Mouse (Mus musculus): ENCODE data around the gene Gucy2g. TPM values are rescaled to one million over a fixed set of nuclear protein-coding genes. Genes with fewer than 3 reads are reported as not detected.

Gene Gucy2g
- polyA plus RNA-seq, 1 experiment from 2014 or later: 0.04 TPM

- Histone ChIP-seq H3K4me2 (peak overlapping the region; percentile 85), H3K36me3 (no peaks in the 10 kb centered on the region), H3K27me3 (replicated peaks) (peaks cover 16% of the 10 kb centered on the region), H3K4me1 (peaks cover 41% of the 10 kb centered on the region), H3K9ac (peak overlapping the region; percentile 70), H3K27ac (peak overlapping the region; percentile 97), H3K9me3 (replicated peaks) (no peaks in the 10 kb centered on the region), H3K4me3 (peak overlapping the region; percentile 58)
- WGBS (ENCODE audit: insufficient replicate concordance): 6% methylated on average over 12 of the region's 12 CpGs
- peak; percentile 97 for ATAC-seq
These were observed 22.3 kb downstream of the Gucy2g start for GRCm38 (mm10) chr19:55218741-55219221.

- Histone ChIP-seq H3K4me1 (peaks cover 41% of the 10 kb centered on the region), H3K27ac (peak overlapping the region; percentile 97), H3K36me3 (no peaks in the 10 kb centered on the region), H3K9ac (peak overlapping the region; percentile 70), H3K27me3 (replicated peaks) (peaks cover 11% of the 10 kb centered on the region), H3K4me2 (peak overlapping the region; percentile 85), H3K9me3 (replicated peaks) (no peaks in the 10 kb centered on the region), H3K4me3 (peak overlapping the region; percentile 58)
- peak; percentile 66 for ATAC-seq
- 2% methylated on average over 20 of the region's 20 CpGs for WGBS (ENCODE audit: insufficient replicate concordance)
These were observed 22.8 kb downstream of the Gucy2g start for GRCm38 (mm10) chr19:55218192-55218739.

- Histone ChIP-seq H3K9ac (no peak overlapping the region), H3K4me2 (peak overlapping the region; percentile 85), H3K36me3 (no peaks in the 10 kb centered on the region), H3K4me1 (peaks cover 41% of the 10 kb centered on the region), H3K9me3 (replicated peaks) (no peaks in the 10 kb centered on the region), H3K27ac (no peak overlapping the region), H3K27me3 (replicated peaks) (peaks cover 2% of the 10 kb centered on the region), H3K4me3 (no peak overlapping the region)
- ATAC-seq: no peak
- 82% methylated on average over 9 of the region's 9 CpGs for WGBS (ENCODE audit: insufficient replicate concordance)
These were observed 23.7 kb downstream of the Gucy2g start for GRCm38 (mm10) chr19:55217365-55217764.

DNA sequence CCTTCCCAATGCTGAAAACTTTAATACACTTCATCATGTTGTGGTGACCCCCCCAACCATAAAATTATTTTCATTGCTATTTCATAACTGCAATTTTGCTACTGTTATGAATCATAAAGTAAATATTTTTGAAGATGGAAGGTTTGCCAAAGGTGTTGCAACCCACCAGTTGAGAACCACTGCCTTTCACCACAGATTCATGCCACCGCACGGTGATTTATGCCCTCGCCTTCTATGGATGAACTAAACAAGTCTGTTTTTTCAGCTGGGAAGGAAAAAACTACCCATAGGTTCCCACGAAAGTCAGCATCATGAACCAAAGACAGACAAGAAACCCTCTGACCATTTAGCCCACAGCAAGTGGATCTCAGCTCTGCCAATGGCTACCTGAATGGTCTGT lies 24.2 kb downstream of the Gucy2g start:
- Histone ChIP-seq H3K36me3 (no peaks in the 10 kb centered on the region), H3K4me1 (peaks cover 41% of the 10 kb centered on the region), H3K27ac (no peak overlapping the region), H3K9me3 (replicated peaks) (no peaks in the 10 kb centered on the region), H3K27me3 (replicated peaks) (no peaks in the 10 kb centered on the region), H3K4me2 (no peak overlapping the region), H3K9ac (no peak overlapping the region), H3K4me3 (no peak overlapping the region)
- no peak for ATAC-seq
- WGBS (ENCODE audit: insufficient replicate concordance): 88% methylated on average over 4 of the region's 4 CpGs

- H3K4me3 ChIP-seq: no peak overlapping the region
- 0 out of 2 replicates have a peak, but pooled peaks cover 7% of the 10 kb centered on the region for H3K27me3 ChIP-seq (replicated peaks)
- no peaks in the 10 kb centered on the region for H3K9me3 ChIP-seq (replicated peaks)
- 73% methylated on average over 12 of the region's 12 CpGs for WGBS (ENCODE audit: insufficient replicate concordance)
- H3K4me2 ChIP-seq: no peak overlapping the region
- H3K9ac ChIP-seq: no peak overlapping the region
- H3K36me3 ChIP-seq: no peaks in the 10 kb centered on the region
- H3K27ac ChIP-seq: no peak overlapping the region
- H3K4me1 ChIP-seq: peaks cover 18% of the 10 kb centered on the region
- no peak for ATAC-seq
These were observed 27.3 kb downstream of the Gucy2g start for GRCm38 (mm10) chr19:55213617-55214340.

DNA sequence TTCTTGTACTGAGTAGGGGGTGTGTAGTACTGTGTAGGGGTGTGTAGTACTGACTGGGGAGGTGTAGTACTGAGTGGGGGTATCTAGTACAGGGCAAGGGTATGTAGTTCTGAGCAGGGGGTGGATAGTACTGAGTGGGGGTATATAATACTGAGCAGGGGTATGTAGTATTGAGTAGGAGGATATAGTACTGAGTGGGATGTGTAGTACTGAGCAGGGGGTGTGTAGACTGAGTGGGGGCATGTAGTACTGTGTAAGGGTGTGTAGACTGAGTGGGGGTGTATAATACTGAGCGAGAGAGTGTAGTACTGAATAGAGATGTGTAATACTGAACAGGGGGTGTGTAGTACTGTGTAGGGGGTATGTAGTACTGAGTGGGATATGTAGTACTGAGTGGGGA lies 29.3 kb downstream of the Gucy2g start:
- H3K4me2 ChIP-seq: no peak overlapping the region
- no peak overlapping the region for H3K27ac ChIP-seq
- H3K4me3 ChIP-seq: no peak overlapping the region
- 0 out of 2 replicates have a peak, but pooled peaks have one; percentile 11 for ATAC-seq
- no peaks in the 10 kb centered on the region for H3K36me3 ChIP-seq
- peaks cover 15% of the 10 kb centered on the region for H3K4me1 ChIP-seq
- peaks cover 7% of the 10 kb centered on the region; the same call in 1 of the 2 replicates for H3K27me3 ChIP-seq (replicated peaks)
- no peaks in the 10 kb centered on the region for H3K9me3 ChIP-seq (replicated peaks)
- no peak overlapping the region for H3K9ac ChIP-seq
- 74% methylated on average over 1 of the region's 1 CpGs for WGBS (ENCODE audit: insufficient replicate concordance)

DNA sequence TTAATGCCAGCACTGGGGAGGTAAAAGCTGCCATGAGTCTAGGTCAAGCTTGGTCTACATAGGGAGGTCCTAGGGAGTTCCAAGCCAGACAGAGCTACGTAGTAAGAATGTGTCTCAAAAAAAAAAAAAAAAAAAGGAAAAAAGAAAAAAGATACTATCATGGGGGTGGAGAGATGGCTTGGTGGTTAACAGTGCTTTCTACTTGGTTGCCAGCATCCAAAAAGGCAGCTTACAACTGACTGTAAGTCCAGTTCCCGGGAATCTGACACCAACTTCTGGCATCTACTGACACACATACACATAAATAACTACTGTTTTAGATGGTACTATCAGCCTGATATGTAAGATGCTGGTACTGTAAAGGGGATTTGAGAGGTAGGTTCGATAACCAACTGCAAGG lies 32.0 kb downstream of the Gucy2g start:
- no peaks in the 10 kb centered on the region for H3K36me3 ChIP-seq
- H3K27ac ChIP-seq: no peak overlapping the region
- no peak overlapping the region for H3K9ac ChIP-seq
- peaks cover 25% of the 10 kb centered on the region; the same call in 1 of the 2 replicates for H3K27me3 ChIP-seq (replicated peaks)
- 72% methylated on average over 3 of the region's 3 CpGs for WGBS (ENCODE audit: insufficient replicate concordance)
- no peak overlapping the region for H3K4me3 ChIP-seq
- H3K4me1 ChIP-seq: peaks cover 15% of the 10 kb centered on the region
- no peak for ATAC-seq
- no peak overlapping the region for H3K4me2 ChIP-seq
- no peaks in the 10 kb centered on the region for H3K9me3 ChIP-seq (replicated peaks)

GRCm38 (mm10) chr19:55208654-55209053 lies 32.4 kb downstream of the Gucy2g start:
- WGBS (ENCODE audit: insufficient replicate concordance): 65% methylated on average over 4 of the region's 4 CpGs
- H3K36me3 ChIP-seq: no peaks in the 10 kb centered on the region
- H3K4me2 ChIP-seq: no peak overlapping the region
- peaks cover 29% of the 10 kb centered on the region; the same call in 1 of the 2 replicates for H3K27me3 ChIP-seq (replicated peaks)
- no peak overlapping the region for H3K9ac ChIP-seq
- ATAC-seq: no peak
- H3K9me3 ChIP-seq (replicated peaks): no peaks in the 10 kb centered on the region
- H3K4me3 ChIP-seq: no peak overlapping the region
- H3K27ac ChIP-seq: no peak overlapping the region
- H3K4me1 ChIP-seq: peaks cover 15% of the 10 kb centered on the region

DNA sequence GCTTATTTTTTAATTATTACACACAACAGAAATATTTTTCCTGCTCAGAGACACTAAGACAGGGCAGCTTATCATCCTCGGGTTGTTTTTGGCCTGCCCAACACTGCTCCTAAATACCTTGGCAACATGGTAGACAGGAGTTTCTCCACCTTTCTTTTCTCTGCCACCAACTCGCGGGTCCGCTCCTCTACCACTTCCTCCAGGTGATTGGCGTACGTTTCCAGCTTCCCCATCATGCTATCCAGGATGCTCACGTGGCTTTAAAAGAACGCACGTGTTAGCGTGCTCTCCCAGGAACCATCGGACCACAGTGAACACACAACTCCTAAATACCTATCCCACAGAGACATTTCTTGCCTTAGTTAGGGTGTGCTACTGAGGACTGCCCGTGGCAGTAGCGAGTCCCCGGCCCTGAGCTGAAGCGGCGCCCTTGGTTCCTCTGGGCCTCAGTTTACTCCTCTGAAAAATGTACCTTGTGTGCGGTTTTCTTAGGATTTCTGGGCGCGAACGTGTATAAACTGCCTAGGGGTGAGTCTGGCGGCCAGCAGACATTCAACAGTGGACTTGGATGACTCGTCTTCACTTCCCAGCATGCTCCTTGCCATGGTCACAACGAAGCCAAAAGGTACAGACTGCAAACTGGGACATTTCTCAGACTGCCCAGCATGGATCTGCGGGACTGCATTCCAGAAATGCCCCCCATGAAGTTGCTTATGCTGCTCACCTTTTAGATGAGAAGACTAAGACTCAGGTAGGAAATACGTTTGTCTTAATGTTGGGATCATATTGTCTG lies 33.1 kb downstream of the Gucy2g start:
- H3K4me3 ChIP-seq: peak overlapping the region; percentile 13; the same call in 1 of the 2 replicates
- H3K36me3 ChIP-seq: no peaks in the 10 kb centered on the region
- H3K4me1 ChIP-seq: peaks cover 15% of the 10 kb centered on the region
- H3K9ac ChIP-seq: peak overlapping the region; percentile 43; the same call in 1 of the 2 replicates
- peak overlapping the region; percentile 53 for H3K4me2 ChIP-seq
- no peaks in the 10 kb centered on the region for H3K9me3 ChIP-seq (replicated peaks)
- peak overlapping the region; percentile 38; the same call in 1 of the 2 replicates for H3K27ac ChIP-seq
- H3K27me3 ChIP-seq (replicated peaks): peaks cover 32% of the 10 kb centered on the region; the same call in 1 of the 2 replicates
- WGBS (ENCODE audit: insufficient replicate concordance): 44% methylated on average over 25 of the region's 25 CpGs
- peak; percentile 31; the same call in 1 of the 2 replicates for ATAC-seq

- H3K9me3 ChIP-seq (replicated peaks): no peaks in the 10 kb centered on the region
- H3K27ac ChIP-seq: 0 out of 2 replicates have a peak overlapping the region, but pooled peaks have one; percentile 38
- ATAC-seq: peak; percentile 84
- no peaks in the 10 kb centered on the region for H3K36me3 ChIP-seq
- 17% methylated on average over 6 of the region's 6 CpGs for WGBS (ENCODE audit: insufficient replicate concordance)
- 0 out of 2 replicates have a peak overlapping the region, but pooled peaks have one; percentile 22 for H3K9ac ChIP-seq
- peak overlapping the region; percentile 53 for H3K4me2 ChIP-seq
- no peak overlapping the region; the same call in 1 of the 2 replicates for H3K4me3 ChIP-seq
- peaks cover 15% of the 10 kb centered on the region for H3K4me1 ChIP-seq
- H3K27me3 ChIP-seq (replicated peaks): peaks cover 35% of the 10 kb centered on the region; the same call in 1 of the 2 replicates
These were observed 33.8 kb downstream of the Gucy2g start for GRCm38 (mm10) chr19:55207205-55207604.

GRCm38 (mm10) chr19:55206482-55207138 lies 34.4 kb downstream of the Gucy2g start:
- Histone ChIP-seq H3K4me1 (peaks cover 15% of the 10 kb centered on the region), H3K4me3 (no peak overlapping the region), H3K27ac (no peak overlapping the region), H3K9ac (0 out of 2 replicates have a peak overlapping the region, but pooled peaks have one; percentile 22), H3K4me2 (peak overlapping the region; percentile 53), H3K27me3 (replicated peaks) (peaks cover 39% of the 10 kb centered on the region; the same call in 1 of the 2 replicates), H3K36me3 (no peaks in the 10 kb centered on the region), H3K9me3 (replicated peaks) (no peaks in the 10 kb centered on the region)
- 34% methylated on average over 8 of the region's 8 CpGs for WGBS (ENCODE audit: insufficient replicate concordance)
- peak; percentile 38; the same call in 1 of the 2 replicates for ATAC-seq
